Mouse (Mus musculus) heart, embryonic 10.5 days (tissue): ENCODE measurements at regions not wholly inside any gene's neighbourhood (a gene's known extent, or its start where the extent isn't known, plus 50 kb on each side); places are given as distances from the start of the nearest gene placed in this dataset.

Experiments used
- DNase-seq: peaks from one replicate; pipeline ENCODE4 v3.0.0-alpha.2; 2017; ENCODE audit warnings: low spot score
- H3K27ac ChIP-seq: fragments of 300-500 bp; sonication (generic); 2 replicates; pipeline ENCODE4 v1.5.1; 2016; ENCODE audit warnings: mild to moderate bottlenecking
- H3K27me3 ChIP-seq: fragments of 300-500 bp; sonication (generic); 2 replicates; pipeline ENCODE4 v1.6.1; 2016; ENCODE audit warnings: mild to moderate bottlenecking; ENCODE audit not compliant: poor library complexity, insufficient read depth, severe bottlenecking
- H3K36me3 ChIP-seq: fragments of 300-500 bp; sonication (generic); 2 replicates; pipeline ENCODE4 v1.6.1; 2016; ENCODE audit warnings: mild to moderate bottlenecking, moderate library complexity
- H3K4me1 ChIP-seq: fragments of 300-500 bp; sonication (generic); 2 replicates; pipeline ENCODE4 v1.6.1; 2016; ENCODE audit warnings: mild to moderate bottlenecking
- H3K4me3 ChIP-seq: fragments of 300-500 bp; sonication (generic); 2 replicates; pipeline ENCODE4 v1.5.1; 2016; ENCODE audit warnings: mild to moderate bottlenecking, moderate library complexity
- H3K9me3 ChIP-seq: fragments of 300-500 bp; sonication (generic); 2 replicates; pipeline ENCODE4 v1.6.1; 2016; ENCODE audit warnings: mild to moderate bottlenecking, moderate library complexity
- WGBS: fragments of 180-500 bp; shearing (Covaris S2); methylation state at CpG from one replicate; pipeline ENCODE4 v1.1.7; 2016; 5-methylcytosine and 5-hydroxymethylcytosine counted together

- DNase-seq = no peak
- no peaks in the 10 kb centered on the region for H3K27me3 ChIP-seq
- H3K4me1 ChIP-seq = no peaks in the 10 kb centered on the region
- H3K27ac ChIP-seq = no peak overlapping the region
- no peaks in the 10 kb centered on the region for H3K36me3 ChIP-seq
- no peaks in the 10 kb centered on the region for H3K9me3 ChIP-seq
- 80% methylated on average over 6 of the region's 6 CpGs for WGBS
- H3K4me3 ChIP-seq = no peak overlapping the region
Measured at GRCm38 (mm10) chr2:80870458-80870857, 253.4 kb downstream of the Nup35 start.

- Histone ChIP-seq H3K4me3 (no peak overlapping the region), H3K27me3 (no peaks in the 10 kb centered on the region), H3K36me3 (no peaks in the 10 kb centered on the region), H3K27ac (no peak overlapping the region), H3K4me1 (no peaks in the 10 kb centered on the region), H3K9me3 (no peaks in the 10 kb centered on the region)
- 87% methylated on average over 6 of the region's 6 CpGs for WGBS
- DNase-seq = no peak
Measured at GRCm38 (mm10) chr2:80871356-80871755, 254.3 kb downstream of the Nup35 start.

DNA sequence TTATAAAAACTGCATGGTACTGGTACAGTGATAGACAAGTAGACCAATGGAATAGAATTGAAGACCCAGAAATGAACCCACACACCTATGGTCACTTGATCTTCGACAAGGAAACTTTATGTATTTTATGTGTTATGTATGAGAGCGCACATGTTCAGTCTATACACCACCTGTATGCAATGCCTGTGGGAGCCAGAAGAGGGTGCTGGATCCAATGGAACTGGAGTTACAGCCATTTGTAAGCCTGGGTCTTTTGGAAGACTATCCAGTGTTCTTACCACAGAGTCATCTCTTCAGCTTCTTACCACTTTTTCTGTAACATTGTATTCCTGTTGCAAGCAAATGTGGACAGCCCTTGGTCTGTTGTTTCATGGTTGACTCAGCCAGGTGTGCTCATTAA, 261.4 kb downstream of the Nup35 start:
- Histone ChIP-seq H3K27me3 (no peaks in the 10 kb centered on the region), H3K9me3 (no peaks in the 10 kb centered on the region), H3K27ac (no peak overlapping the region), H3K36me3 (no peaks in the 10 kb centered on the region), H3K4me1 (no peaks in the 10 kb centered on the region), H3K4me3 (no peak overlapping the region)
- DNase-seq = no peak
- WGBS = 93% methylated on average over 2 of the region's 2 CpGs

GRCm38 (mm10) chr2:80884231-80884630, 267.2 kb downstream of the Nup35 start:
- no peak overlapping the region for H3K27ac ChIP-seq
- WGBS = 79% methylated on average over 5 of the region's 5 CpGs
- no peaks in the 10 kb centered on the region for H3K4me1 ChIP-seq
- H3K36me3 ChIP-seq = no peaks in the 10 kb centered on the region
- H3K27me3 ChIP-seq = no peaks in the 10 kb centered on the region
- H3K4me3 ChIP-seq = no peak overlapping the region
- H3K9me3 ChIP-seq = no peaks in the 10 kb centered on the region
- DNase-seq = no peak

GRCm38 (mm10) chr2:80902050-80902449, 285.0 kb downstream of the Nup35 start:
- Histone ChIP-seq H3K27me3 (no peaks in the 10 kb centered on the region), H3K4me1 (no peaks in the 10 kb centered on the region), H3K4me3 (no peak overlapping the region), H3K9me3 (no peaks in the 10 kb centered on the region), H3K36me3 (no peaks in the 10 kb centered on the region), H3K27ac (no peak overlapping the region)
- no peak for DNase-seq
- 72% methylated on average over 3 of the region's 3 CpGs for WGBS

- Histone ChIP-seq H3K27me3 (no peaks in the 10 kb centered on the region), H3K27ac (no peak overlapping the region), H3K4me3 (no peak overlapping the region), H3K9me3 (no peaks in the 10 kb centered on the region), H3K36me3 (no peaks in the 10 kb centered on the region), H3K4me1 (no peaks in the 10 kb centered on the region)
- 91% methylated on average over 2 of the region's 2 CpGs for WGBS
- no peak for DNase-seq
Measured at GRCm38 (mm10) chr2:80913478-80913877, 296.4 kb downstream of the Nup35 start.

- H3K27me3 ChIP-seq = no peaks in the 10 kb centered on the region
- no peak overlapping the region for H3K27ac ChIP-seq
- no peaks in the 10 kb centered on the region for H3K36me3 ChIP-seq
- WGBS = 88% methylated on average over 3 of the region's 3 CpGs
- H3K9me3 ChIP-seq = no peaks in the 10 kb centered on the region
- H3K4me3 ChIP-seq = no peak overlapping the region
- H3K4me1 ChIP-seq = no peaks in the 10 kb centered on the region
- DNase-seq = no peak
Measured at GRCm38 (mm10) chr2:80945521-80945920, 328.5 kb downstream of the Nup35 start.

DNA sequence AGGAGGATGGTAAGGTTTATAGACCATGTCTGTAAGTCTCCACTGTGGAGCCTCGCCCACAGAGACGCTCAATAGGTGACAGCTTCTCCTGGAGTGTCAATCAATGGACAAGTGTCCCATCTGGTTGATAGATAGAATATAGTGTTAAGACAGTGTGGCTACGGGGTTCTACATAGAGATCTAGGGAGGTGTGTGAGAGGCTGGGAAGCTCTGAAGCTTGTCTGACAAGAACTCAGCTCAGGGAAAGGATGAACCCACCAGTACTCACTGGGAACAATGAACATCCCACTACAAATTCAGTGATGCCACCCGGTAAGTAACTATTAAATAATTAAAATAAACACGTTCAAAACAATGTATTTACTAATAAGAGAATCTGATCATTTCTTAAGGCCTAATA, 349.7 kb downstream of the Nup35 start:
- DNase-seq = no peak
- Histone ChIP-seq H3K4me1 (peaks cover 10% of the 10 kb centered on the region; the same call in 1 of the 2 replicates), H3K36me3 (no peaks in the 10 kb centered on the region), H3K9me3 (no peaks in the 10 kb centered on the region), H3K27ac (no peak overlapping the region), H3K4me3 (no peak overlapping the region), H3K27me3 (no peaks in the 10 kb centered on the region)
- WGBS = 75% methylated on average over 5 of the region's 5 CpGs

- no peak for DNase-seq
- no peaks in the 10 kb centered on the region for H3K9me3 ChIP-seq
- WGBS = 84% methylated on average over 11 of the region's 11 CpGs
- H3K4me3 ChIP-seq = no peak overlapping the region
- peaks cover 10% of the 10 kb centered on the region; the same call in 1 of the 2 replicates for H3K4me1 ChIP-seq
- H3K27me3 ChIP-seq = no peaks in the 10 kb centered on the region
- no peak overlapping the region for H3K27ac ChIP-seq
- no peaks in the 10 kb centered on the region for H3K36me3 ChIP-seq
Measured at GRCm38 (mm10) chr2:80967260-80967659, 350.2 kb downstream of the Nup35 start.

DNA sequence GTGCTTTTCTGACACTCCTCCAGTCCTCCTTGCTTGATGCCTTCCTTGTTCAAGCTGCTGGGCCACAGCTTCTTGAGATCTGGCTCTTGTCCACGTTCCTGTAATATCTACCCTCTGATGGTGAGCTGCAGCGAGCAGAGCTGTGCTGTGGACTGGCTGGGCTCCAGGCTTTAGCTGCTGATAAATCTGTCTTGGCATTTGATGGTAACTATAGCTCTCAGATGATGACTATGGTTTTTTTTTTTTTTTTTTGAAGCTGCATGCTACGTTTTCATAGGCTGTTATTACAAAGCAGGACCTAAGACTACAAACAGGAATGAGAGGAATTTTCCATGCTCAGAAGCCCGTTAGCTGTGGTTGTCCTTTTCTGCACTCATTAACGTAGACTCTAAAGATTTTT, 352.3 kb downstream of the Nup35 start:
- Histone ChIP-seq H3K36me3 (no peaks in the 10 kb centered on the region), H3K4me3 (no peak overlapping the region), H3K9me3 (no peaks in the 10 kb centered on the region), H3K27me3 (no peaks in the 10 kb centered on the region), H3K27ac (peak overlapping the region; percentile 17; the same call in 1 of the 2 replicates), H3K4me1 (peaks cover 10% of the 10 kb centered on the region; the same call in 1 of the 2 replicates)
- 37% methylated on average over 5 of the region's 5 CpGs for WGBS
- DNase-seq = peak; percentile 75

- H3K4me3 ChIP-seq = no peak overlapping the region
- no peaks in the 10 kb centered on the region for H3K36me3 ChIP-seq
- H3K4me1 ChIP-seq = peaks cover 8% of the 10 kb centered on the region; the same call in 1 of the 2 replicates
- no peak overlapping the region for H3K27ac ChIP-seq
- no peaks in the 10 kb centered on the region for H3K9me3 ChIP-seq
- no peak for DNase-seq
- no peaks in the 10 kb centered on the region for H3K27me3 ChIP-seq
- WGBS = 88% methylated on average over 2 of the region's 2 CpGs
Measured at GRCm38 (mm10) chr2:80973217-80973616, 356.2 kb downstream of the Nup35 start.

DNA sequence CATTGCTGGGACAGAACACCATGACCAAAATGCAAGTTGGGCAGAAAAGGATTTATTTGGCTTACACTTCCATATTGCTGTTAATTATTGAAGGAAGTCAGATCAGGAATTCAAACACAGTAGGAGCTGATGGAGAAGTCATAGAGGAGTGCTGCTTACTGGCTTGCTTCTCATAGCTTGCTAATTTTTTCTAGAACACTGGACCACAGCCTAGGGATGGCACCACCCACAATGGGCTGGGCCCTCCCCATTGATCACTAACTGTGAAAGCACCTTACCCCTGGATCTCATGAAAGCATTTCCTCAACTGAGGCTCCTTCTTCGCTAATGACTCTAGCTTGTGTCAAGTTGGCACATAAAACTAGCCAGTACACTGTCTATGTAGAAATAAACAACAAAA, 381.3 kb downstream of the Nup35 start:
- Histone ChIP-seq H3K27me3 (no peaks in the 10 kb centered on the region), H3K9me3 (no peaks in the 10 kb centered on the region), H3K27ac (no peak overlapping the region), H3K36me3 (no peaks in the 10 kb centered on the region), H3K4me1 (no peaks in the 10 kb centered on the region), H3K4me3 (no peak overlapping the region)
- WGBS = 88% methylated on average over 1 of the region's 1 CpGs
- no peak for DNase-seq

- Histone ChIP-seq H3K27me3 (no peaks in the 10 kb centered on the region), H3K9me3 (no peaks in the 10 kb centered on the region), H3K36me3 (no peaks in the 10 kb centered on the region), H3K4me3 (no peak overlapping the region), H3K4me1 (no peaks in the 10 kb centered on the region), H3K27ac (no peak overlapping the region)
- whole genome bisulfite sequencing = 81% methylated on average over 11 of the region's 11 CpGs
- DNase-seq = no peak
Measured at GRCm38 (mm10) chr2:81007071-81007470, 390.0 kb downstream of the Nup35 start.

- no peak for DNase-seq
- Histone ChIP-seq H3K4me1 (no peaks in the 10 kb centered on the region), H3K4me3 (no peak overlapping the region), H3K27me3 (no peaks in the 10 kb centered on the region), H3K9me3 (no peaks in the 10 kb centered on the region), H3K36me3 (no peaks in the 10 kb centered on the region), H3K27ac (peak overlapping the region; percentile 64)
- WGBS = 59% methylated on average over 3 of the region's 3 CpGs
Measured at GRCm38 (mm10) chr2:81023620-81024019, 406.6 kb downstream of the Nup35 start.
